ENCODE assay signal across 7 mouse cellular contexts in genomic region chr12:8498148-8498571, GRCm38 (mm10). TPM values are rescaled to one million over a fixed set of nuclear protein-coding genes. Genes with fewer than 3 reads are reported as not detected.
A peak's percentile ranks its signal among the peaks of the same experiment; 100 is the strongest.
DNase-seq lines count a peak whose midpoint lies in the region; ATAC-seq lines count a peak whose summit lies in the region.

No protein-coding gene starts in this region.

- H3K36me3 ChIP-seq in neural tube, embryonic 11.5 days (ENCODE audit: control insufficient read depth, insufficient read depth, low read length) = no peaks in the 10 kb centered on the region

- no peaks in the 10 kb centered on the region for H3K27me3 ChIP-seq in neural tube, embryonic 11.5 days (ENCODE audit: control insufficient read depth, insufficient read depth, low read length)

- ATAC-seq in neural tube, embryonic 11.5 days (ENCODE audit: insufficient read depth, low FRiP score, low TSS enrichment) = no peak; the same call in 1 of the 2 replicates

- DNase-seq in right cerebral cortex, adult 18-20 months = peak; percentile 46
- DNase-seq in right cerebral cortex, postnatal 4 days = no peak
- DNase-seq in cerebellum, postnatal 25 days = peak; percentile 34 to 35
- peak; percentile 46 to 47 for DNase-seq in heart, postnatal 14 days
- peak; percentile 28 to 42 for DNase-seq in layer of hippocampus, postnatal 14 days (ENCODE audit: low spot score in 2 of 2)
- DNase-seq in neural tube, embryonic 11.5 days (ENCODE audit: low spot score) = peak; percentile 53
- no peak for DNase-seq in embryo, embryonic 9.5 days (ENCODE audit: extremely low spot score)

- peak overlapping the region; percentile 99 for H3K9ac ChIP-seq in neural tube, embryonic 11.5 days (ENCODE audit: low read length)

- peaks cover 21% of the 10 kb centered on the region for H3K4me1 ChIP-seq in neural tube, embryonic 11.5 days (ENCODE audit: control insufficient read depth, insufficient read depth, low read length)

- peak overlapping the region; percentile 99 for H3K27ac ChIP-seq in neural tube, embryonic 11.5 days (ENCODE audit: low read depth, low read length)

- WGBS in neural tube, embryonic 11.5 days = 12% methylated on average over 8 of the region's 8 CpGs

- H3K4me3 ChIP-seq in neural tube, embryonic 11.5 days (ENCODE audit: low read depth, low read length) = peak overlapping the region; percentile 89

- H3K4me2 ChIP-seq in neural tube, embryonic 11.5 days (ENCODE audit: low read depth) = peak overlapping the region; percentile 88

- intact Hi-C loops in heart, postnatal 14 days (cut with DNase I) = no loop called here

- H3K9me3 ChIP-seq in neural tube, embryonic 11.5 days (ENCODE audit: control insufficient read depth, low read length) = no peaks in the 10 kb centered on the region

RNA-seq across cellular contexts. Expression of gene Rhob, which starts 1.6 kb away (rescaled TPM):
- 100 to 1,000 TPM; 220 to 235 TPM for total RNA-seq in heart, postnatal 14 days (2021)
- total RNA-seq in layer of hippocampus, postnatal 14 days (2021) = 100 to 1,000 TPM; 387 to 396 TPM
- 91.1 and 93.1 TPM in 2 replicates for polyA plus RNA-seq in neural tube, embryonic 11.5 days (2014; fragmentation: Nextera tagmentation; extraction: Ambion mirVana)

Comparison
In these comparisons a context has a peak if more than half of its experiments do, and no peak if none do; other contexts are left out.
1. DNase-seq: peak in right cerebral cortex, adult 18-20 months (single experiment), cerebellum, postnatal 25 days (2 of 2), heart, postnatal 14 days (2 of 2), layer of hippocampus, postnatal 14 days (2 of 2) and neural tube, embryonic 11.5 days (single experiment); none in right cerebral cortex, postnatal 4 days (single experiment) and embryo, embryonic 9.5 days (single experiment).